Mouse (Mus musculus): ENCODE results near the gene Il21r.

The Il21r gene

GRCm38 (mm10) chr7:125630989-125631388 is 27.8 kb downstream of the Il21r start:
- in situ Hi-C loops (cut with MboI; ENCODE audit: unreplicated experiment in 2 of 2): no loop called here

GRCm38 (mm10) chr7:125637220-125638140 is 34.3 kb downstream of the Il21r start:
- in situ Hi-C loops (cut with MboI; ENCODE audit: unreplicated experiment in 2 of 2): loop anchor here in 1 of 2 experiments (5.0 kb wide), 1 partner anchor 55 kb away; no protein-coding TSS in a partner anchor

GRCm38 (mm10) chr7:125638376-125638775 is 35.1 kb downstream of the Il21r start:
- in situ Hi-C loops (cut with MboI; ENCODE audit: unreplicated experiment in 2 of 2): loop anchor here in 1 of 2 experiments (5.0 kb wide), 1 partner anchor 56 kb away; no protein-coding TSS in a partner anchor

- in situ Hi-C loops (cut with MboI; ENCODE audit: unreplicated experiment in 2 of 2): loop anchor here in 1 of 2 experiments (5.0 kb wide), 1 partner anchor 57 kb away; no protein-coding TSS in a partner anchor
Observed at GRCm38 (mm10) chr7:125638870-125639386, 35.7 kb downstream of the Il21r start.

- in situ Hi-C loops (cut with MboI; ENCODE audit: unreplicated experiment in 2 of 2): no loop called here
Observed at GRCm38 (mm10) chr7:125643880-125644279, 40.7 kb downstream of the Il21r start.

GRCm38 (mm10) chr7:125645413-125645812 is 42.2 kb downstream of the Il21r start:
- in situ Hi-C loops (cut with MboI; ENCODE audit: unreplicated experiment in 2 of 2): loop anchor here (5.0 kb wide), 1 partner anchor 178 kb away; no protein-coding TSS in a partner anchor

GRCm38 (mm10) chr7:125649013-125649412 is 45.8 kb downstream of the Il21r start:
- in situ Hi-C loops (cut with MboI; ENCODE audit: unreplicated experiment in 2 of 2): loop anchor here (5.0 kb wide), 1 partner anchor 182 kb away; no protein-coding TSS in a partner anchor

- in situ Hi-C loops (cut with MboI; ENCODE audit: unreplicated experiment in 2 of 2): no loop called here
Observed at GRCm38 (mm10) chr7:125657511-125657910, 54.3 kb downstream of the Il21r start.

GRCm38 (mm10) chr7:125663654-125664053 is 60.4 kb downstream of the Il21r start:
- in situ Hi-C loops (cut with MboI; ENCODE audit: unreplicated experiment in 2 of 2): no loop called here

GRCm38 (mm10) chr7:125670865-125671264 is 67.6 kb downstream of the Il21r start:
- in situ Hi-C loops (cut with MboI; ENCODE audit: unreplicated experiment in 2 of 2): loop anchor here (5.0 kb wide), 2 partner anchors 421 to 426 kb away; no protein-coding TSS in a partner anchor

GRCm38 (mm10) chr7:125671396-125671795 is 68.2 kb downstream of the Il21r start:
- in situ Hi-C loops (cut with MboI; ENCODE audit: unreplicated experiment in 2 of 2): loop anchor here (5.0 kb wide), 2 partner anchors 421 to 426 kb away; no protein-coding TSS in a partner anchor

- in situ Hi-C loops (cut with MboI; ENCODE audit: unreplicated experiment in 2 of 2): loop anchor here (5.0 kb wide), 2 partner anchors 417 to 422 kb away; no protein-coding TSS in a partner anchor
Observed at GRCm38 (mm10) chr7:125674916-125675315, 71.7 kb downstream of the Il21r start.

- in situ Hi-C loops (cut with MboI; ENCODE audit: unreplicated experiment in 2 of 2): no loop called here
Observed at GRCm38 (mm10) chr7:125678756-125679155, 75.5 kb downstream of the Il21r start.

GRCm38 (mm10) chr7:125679936-125680335 is 76.7 kb downstream of the Il21r start:
- in situ Hi-C loops (cut with MboI; ENCODE audit: unreplicated experiment in 2 of 2): no loop called here
